Mouse (Mus musculus): ENCODE measurements around the gene Fyb2.
"Not testable (repeated sequence)": the region's sequence is repeated elsewhere in the genome, so short reads cannot be mapped to it uniquely, and the experiment has no call there.

Gene Fyb2

GRCm38 (mm10) chr4:104944482-104944881, 31.2 kb downstream of the Fyb2 start:
- DNase-seq: no peak

DNA sequence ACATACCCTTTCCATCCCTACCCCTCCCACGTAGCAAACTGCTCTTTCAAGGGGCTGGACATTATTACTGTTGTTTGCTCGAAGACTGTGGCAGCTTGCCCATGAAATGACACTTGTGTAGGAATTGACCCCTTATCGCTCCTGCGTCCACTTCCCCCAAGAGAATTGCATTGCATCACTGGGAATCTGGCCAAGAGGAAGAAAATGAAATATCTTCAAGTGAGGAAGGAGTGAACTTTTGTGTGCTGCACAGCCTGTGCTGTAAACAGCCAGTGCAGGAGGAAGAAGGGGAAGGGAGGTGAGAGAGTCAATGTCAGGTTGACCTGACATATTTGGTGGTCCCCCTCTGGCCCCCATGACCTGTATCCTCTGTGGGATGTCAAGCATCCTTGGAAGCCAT, 35.6 kb downstream of the Fyb2 start:
- DNase-seq: no peak

GRCm38 (mm10) chr4:104949304-104949703, 36.0 kb downstream of the Fyb2 start:
- DNase-seq: no peak

DNA sequence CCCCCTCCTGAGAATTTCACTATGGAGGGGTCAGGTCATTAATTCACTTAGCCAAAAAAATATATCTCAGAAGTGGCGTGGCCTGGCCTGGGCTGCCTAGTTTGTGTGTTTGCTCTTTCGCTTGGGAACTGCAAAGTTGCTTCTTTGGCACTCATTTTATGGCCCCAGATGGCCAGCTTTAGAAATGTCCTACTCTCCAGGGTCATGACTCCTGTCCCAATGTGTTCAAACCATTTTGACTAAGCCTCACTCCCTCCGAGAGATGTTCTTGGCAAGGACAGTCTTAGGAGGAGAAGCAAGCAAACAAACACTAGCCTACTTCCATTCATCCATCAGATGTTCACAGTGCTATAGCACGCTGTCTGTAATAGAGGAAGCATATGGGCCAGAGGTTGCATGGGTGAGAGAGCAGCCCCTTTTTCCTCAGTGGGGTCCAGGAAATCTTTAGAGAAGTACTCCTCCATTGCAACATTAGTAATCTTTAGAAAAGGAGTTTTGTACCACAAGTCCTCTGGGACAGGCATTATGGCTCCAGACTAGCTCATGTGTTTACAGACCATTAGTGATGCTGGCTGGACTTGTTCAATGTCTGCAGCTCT, 38.1 kb downstream of the Fyb2 start:
- no peak for DNase-seq

- DNase-seq: no peak
Observed at GRCm38 (mm10) chr4:104956691-104957090, 43.4 kb downstream of the Fyb2 start.

DNA sequence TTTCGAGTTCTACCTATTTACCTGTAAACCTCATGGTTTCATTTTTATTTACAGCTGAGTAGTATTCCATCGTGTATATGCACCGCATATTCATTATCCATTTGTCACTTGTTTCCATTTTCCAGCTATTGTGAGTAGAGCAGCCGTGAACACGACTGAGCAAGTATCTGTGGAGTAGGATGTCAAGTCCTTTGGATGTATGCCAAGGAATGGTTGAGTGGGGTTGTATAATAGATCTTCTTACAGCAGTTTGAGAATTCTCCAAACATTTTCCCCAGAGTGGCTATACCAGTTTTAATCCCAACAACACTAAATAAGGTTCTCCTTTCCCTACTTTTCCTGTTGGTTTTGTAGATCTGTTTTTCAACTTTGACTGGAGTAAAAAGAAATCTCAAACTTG, 48.2 kb downstream of the Fyb2 start:
- DNase-seq: no peak

DNA sequence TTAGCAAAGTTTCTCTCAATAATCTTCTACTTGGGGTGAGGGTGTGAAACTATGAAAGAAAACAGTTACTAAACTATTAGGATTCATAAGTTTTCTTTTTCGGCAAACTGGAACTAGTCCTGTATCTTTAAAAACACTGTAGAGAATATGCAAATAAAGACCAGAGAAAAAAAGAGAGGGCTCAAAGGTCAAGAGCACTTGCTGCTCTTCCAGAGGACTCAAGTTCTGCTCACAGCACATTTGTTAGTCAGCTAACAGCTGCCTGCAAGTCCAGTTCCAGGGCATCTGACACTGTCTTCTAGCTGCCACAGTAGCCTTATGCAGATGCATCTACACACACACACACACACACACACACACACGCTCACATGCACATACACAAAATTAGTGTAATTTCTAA, 59.4 kb downstream of the Fyb2 start:
- no peak for DNase-seq

GRCm38 (mm10) chr4:104975162-104975830, 62.0 kb downstream of the Fyb2 start:
- DNase-seq: no peak

GRCm38 (mm10) chr4:104985960-104986632, 72.8 kb downstream of the Fyb2 start:
- DNase-seq: no peak

- DNase-seq: no peak
Observed at GRCm38 (mm10) chr4:104987631-104988030, 74.4 kb downstream of the Fyb2 start.

GRCm38 (mm10) chr4:104988102-104988501, 74.8 kb downstream of the Fyb2 start:
- no peak for DNase-seq

GRCm38 (mm10) chr4:104988709-104989108, 75.5 kb downstream of the Fyb2 start:
- no peak for DNase-seq

DNA sequence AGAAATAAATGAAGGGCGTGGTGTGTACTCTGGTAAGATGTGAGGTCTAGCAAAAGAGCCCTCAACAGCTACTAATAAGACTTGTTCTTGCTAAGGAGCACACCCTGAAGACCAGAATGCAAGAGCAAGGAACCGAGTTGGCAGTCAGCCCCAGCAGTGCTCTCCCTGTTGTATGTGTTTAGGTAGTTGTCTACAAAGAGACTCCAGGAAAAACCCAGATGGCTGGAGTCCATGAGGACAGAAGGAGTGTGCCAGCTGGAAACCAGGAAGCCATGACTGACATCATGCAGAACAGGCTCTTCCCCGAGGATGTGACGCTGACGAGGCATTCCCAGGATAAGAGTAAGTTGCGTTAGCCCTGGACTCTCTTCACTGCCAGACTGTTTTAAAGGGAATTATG, 76.8 kb downstream of the Fyb2 start:
- DNase-seq: no peak

DNA sequence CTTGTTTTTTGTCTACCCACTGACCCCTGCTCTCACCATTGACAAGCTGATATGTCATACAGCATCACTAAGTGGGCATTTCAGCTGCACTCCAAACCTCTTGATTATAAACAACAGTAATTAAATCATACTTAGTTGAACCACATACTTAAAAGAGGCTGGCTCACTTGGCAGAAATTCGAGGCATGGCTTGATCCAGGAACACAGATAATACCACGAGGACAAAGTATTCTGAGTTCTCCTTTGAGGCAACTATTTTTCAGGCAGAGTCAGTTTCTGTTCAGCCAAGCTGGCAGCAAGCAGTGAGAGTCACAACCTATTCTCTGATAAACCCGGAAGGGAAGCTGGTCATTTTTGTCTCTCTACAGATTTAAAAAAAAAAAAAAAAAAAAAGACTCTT, 77.4 kb downstream of the Fyb2 start:
- DNase-seq: no peak

GRCm38 (mm10) chr4:104992271-104992670, 79.0 kb downstream of the Fyb2 start:
- no peak for DNase-seq

DNA sequence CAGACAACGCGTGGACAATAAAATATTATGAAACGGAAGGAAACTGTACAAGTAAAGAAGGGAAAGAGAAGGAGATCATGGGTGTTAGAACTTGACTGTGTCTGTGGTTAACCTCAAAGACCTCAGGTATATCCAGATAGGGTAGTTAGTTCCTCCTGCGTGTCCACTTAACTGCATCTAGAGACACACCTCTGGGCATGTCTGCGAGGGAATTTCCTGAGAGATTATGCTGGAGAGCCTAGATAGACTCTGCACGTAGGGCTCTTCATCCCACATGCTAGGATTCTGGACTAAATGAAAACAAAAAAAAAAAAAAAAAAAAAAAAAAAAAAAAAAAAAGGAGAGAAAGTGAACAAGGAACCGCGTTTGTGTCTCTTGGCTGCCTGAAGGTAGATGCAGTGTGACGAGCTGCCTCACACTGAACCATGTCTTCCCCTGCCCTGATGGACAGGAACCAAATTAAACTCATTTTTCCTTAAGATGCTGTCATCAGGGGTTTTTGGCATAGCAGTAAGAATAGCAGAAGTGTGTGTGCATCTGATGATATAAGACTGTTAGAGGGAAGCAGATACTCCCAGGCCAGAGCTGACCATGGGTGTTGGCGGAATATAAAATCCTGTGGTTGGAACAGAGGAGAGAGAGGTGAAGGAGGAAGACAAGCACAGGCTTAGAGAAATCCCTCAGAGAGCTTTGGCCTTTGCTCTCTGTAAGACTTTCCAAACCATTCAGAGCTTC, 80.1 kb downstream of the Fyb2 start:
- no peak for DNase-seq

DNA sequence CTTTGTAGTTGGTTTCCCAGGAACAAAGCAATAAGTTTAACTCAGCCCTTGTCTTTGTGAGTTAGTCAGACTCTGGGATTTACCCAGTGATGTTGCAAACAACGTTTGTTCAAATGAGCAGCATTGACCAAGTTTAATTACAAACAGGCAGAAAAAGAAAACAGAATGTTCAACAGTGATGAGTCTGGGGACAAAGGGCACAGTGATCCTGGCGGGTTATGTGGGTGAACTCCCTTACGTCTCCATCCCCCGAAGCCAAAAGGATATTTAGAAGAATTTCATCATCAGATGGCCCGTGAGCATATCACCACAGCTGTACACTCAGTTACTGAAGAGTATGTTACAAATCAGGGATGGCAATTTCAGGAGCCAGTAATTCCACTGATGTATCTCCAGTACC, 86.4 kb downstream of the Fyb2 start:
- no peak for DNase-seq

- DNase-seq: no peak
Observed at GRCm38 (mm10) chr4:105001736-105002135, 88.5 kb downstream of the Fyb2 start.

DNA sequence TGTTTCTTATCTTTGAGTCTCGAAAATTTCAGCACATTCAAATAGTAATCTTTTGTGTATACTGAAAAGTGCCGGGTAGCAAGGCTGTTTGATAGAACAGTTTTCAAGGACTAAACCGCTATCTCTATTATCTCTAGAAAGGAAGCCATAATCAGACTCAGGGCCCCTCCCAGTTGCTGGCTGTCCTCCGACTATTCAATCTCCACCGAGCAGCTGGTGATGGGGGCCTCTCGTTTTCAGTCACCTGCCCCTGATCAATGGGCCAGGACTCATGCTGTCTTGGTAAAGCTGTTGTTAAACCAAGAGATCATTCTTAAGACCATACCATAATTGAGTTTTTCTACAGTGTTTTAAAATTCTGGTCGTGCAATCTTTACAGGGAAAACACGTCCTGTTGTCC, 90.9 kb downstream of the Fyb2 start:
- no peak for DNase-seq

GRCm38 (mm10) chr4:105004649-105005048, 91.4 kb downstream of the Fyb2 start:
- not testable (repeated sequence) for DNase-seq

GRCm38 (mm10) chr4:105007360-105008018, 94.2 kb downstream of the Fyb2 start:
- DNase-seq: no peak

GRCm38 (mm10) chr4:105013718-105014117, 100.5 kb downstream of the Fyb2 start:
- DNase-seq: no peak

- DNase-seq: no peak
Observed at GRCm38 (mm10) chr4:105015496-105015895, 102.2 kb downstream of the Fyb2 start.

Measured in thymus, postnatal 14 days (tissue).